Mouse (Mus musculus): ENCODE measurements at regions not wholly inside any gene's neighbourhood (a gene's known extent, or its start where the extent isn't known, plus 50 kb on each side); places are given as distances from the start of the nearest gene placed in this dataset.

GRCm38 (mm10) chr9:47471767-47472420 lies 58.1 kb upstream of the Cadm1 start:
- Histone ChIP-seq H3K4me3 (ENCODE audit: low read depth, low read length) (no peak overlapping the region), H3K27ac (ENCODE audit: low read depth, low read length) (no peak overlapping the region), H3K9ac (replicated peaks; ENCODE audit: low read depth, low read length) (no peak overlapping the region), H3K9me3 (ENCODE audit: control insufficient read depth, low read length) (no peaks in the 10 kb centered on the region), H3K4me1 (ENCODE audit: control insufficient read depth, insufficient read depth, low read length) (no peaks in the 10 kb centered on the region; the same call in 1 of the 2 replicates), H3K4me2 (ENCODE audit: low read depth, low read length) (no peak overlapping the region), H3K27me3 (ENCODE audit: control insufficient read depth, insufficient read depth, low read length) (no peaks in the 10 kb centered on the region), H3K36me3 (ENCODE audit: control insufficient read depth, insufficient read depth, low read length) (no peaks in the 10 kb centered on the region)
- ATAC-seq (ENCODE audit: low read depth): no peak
- WGBS: 55% methylated on average over 10 of the region's 10 CpGs

- no peaks in the 10 kb centered on the region for H3K4me1 ChIP-seq (ENCODE audit: control insufficient read depth, insufficient read depth, low read length)
- ATAC-seq (ENCODE audit: low read depth): no peak
- no peaks in the 10 kb centered on the region for H3K27me3 ChIP-seq (ENCODE audit: control insufficient read depth, insufficient read depth, low read length)
- no peak overlapping the region for H3K4me2 ChIP-seq (ENCODE audit: low read depth, low read length)
- no peaks in the 10 kb centered on the region for H3K9me3 ChIP-seq (ENCODE audit: control insufficient read depth, low read length)
- no peak overlapping the region for H3K4me3 ChIP-seq (ENCODE audit: low read depth, low read length)
- WGBS: 89% methylated on average over 5 of the region's 5 CpGs
- H3K9ac ChIP-seq (replicated peaks; ENCODE audit: low read depth, low read length): no peak overlapping the region
- H3K36me3 ChIP-seq (ENCODE audit: control insufficient read depth, insufficient read depth, low read length): no peaks in the 10 kb centered on the region
- H3K27ac ChIP-seq (ENCODE audit: low read depth, low read length): no peak overlapping the region
These were observed 56.1 kb upstream of the Cadm1 start for GRCm38 (mm10) chr9:47473776-47474365.

GRCm38 (mm10) chr9:47474776-47475175 lies 55.2 kb upstream of the Cadm1 start:
- Histone ChIP-seq H3K27ac (ENCODE audit: low read depth, low read length) (no peak overlapping the region), H3K9me3 (ENCODE audit: control insufficient read depth, low read length) (no peaks in the 10 kb centered on the region), H3K27me3 (ENCODE audit: control insufficient read depth, insufficient read depth, low read length) (no peaks in the 10 kb centered on the region), H3K9ac (replicated peaks; ENCODE audit: low read depth, low read length) (no peak overlapping the region), H3K4me1 (ENCODE audit: control insufficient read depth, insufficient read depth, low read length) (no peaks in the 10 kb centered on the region), H3K36me3 (ENCODE audit: control insufficient read depth, insufficient read depth, low read length) (no peaks in the 10 kb centered on the region), H3K4me3 (ENCODE audit: low read depth, low read length) (no peak overlapping the region), H3K4me2 (ENCODE audit: low read depth, low read length) (no peak overlapping the region)
- no peak for ATAC-seq (ENCODE audit: low read depth)
- 39% methylated on average over 5 of the region's 5 CpGs for WGBS

- Histone ChIP-seq H3K9me3 (ENCODE audit: control insufficient read depth, low read length) (no peaks in the 10 kb centered on the region), H3K4me3 (ENCODE audit: low read depth, low read length) (no peak overlapping the region), H3K4me1 (ENCODE audit: control insufficient read depth, insufficient read depth, low read length) (no peaks in the 10 kb centered on the region), H3K4me2 (ENCODE audit: low read depth, low read length) (no peak overlapping the region), H3K27me3 (ENCODE audit: control insufficient read depth, insufficient read depth, low read length) (no peaks in the 10 kb centered on the region), H3K9ac (replicated peaks; ENCODE audit: low read depth, low read length) (no peak overlapping the region), H3K27ac (ENCODE audit: low read depth, low read length) (no peak overlapping the region), H3K36me3 (ENCODE audit: control insufficient read depth, insufficient read depth, low read length) (no peaks in the 10 kb centered on the region)
- ATAC-seq (ENCODE audit: low read depth): no peak
- 91% methylated on average over 2 of the region's 2 CpGs for WGBS
These were observed 52.1 kb upstream of the Cadm1 start for GRCm38 (mm10) chr9:47477889-47478288.

All from neural tube, embryonic 14.5 days (tissue).